Mouse (Mus musculus) olfactory bulb, adult 2 months (tissue): Measurements from ENCODE around the gene Usp9x. TPM values are rescaled to one million over a fixed set of nuclear protein-coding genes. Genes with fewer than 3 reads are reported as not detected.

Experiments
- H3K27ac ChIP-seq: fragments of 200-500 bp; 2 replicates; pipeline ENCODE4 v1.5.1; 2012; ENCODE audit warnings: low read depth, low read length; ENCODE audit not compliant: insufficient read depth
- H3K4me1 ChIP-seq: fragments of 200-500 bp; 2 replicates; pipeline ENCODE4 v1.6.1; 2012; ENCODE audit warnings: low read length; ENCODE audit not compliant: control insufficient read depth, insufficient read depth
- H3K4me3 ChIP-seq: fragments of 200-500 bp; 2 replicates; pipeline ENCODE4 v1.5.1; 2012; ENCODE audit warnings: mild to moderate bottlenecking, low read depth, low read length, moderate library complexity; ENCODE audit not compliant: insufficient read depth
- CTCF ChIP-seq: fragments of 200-500 bp; IDR thresholded peaks from 2 replicates; pipeline ENCODE4 v1.5.1; 2012; ENCODE audit warnings: low read depth, mild to moderate bottlenecking, low read length, moderate library complexity; ENCODE audit not compliant: insufficient read depth
- POLR2A ChIP-seq: fragments of 200-500 bp; IDR thresholded peaks from 2 replicates; pipeline ENCODE4 v1.6.1; 2012; ENCODE audit warnings: mild to moderate bottlenecking, low read depth, low read length, moderate library complexity; ENCODE audit not compliant: insufficient read depth
- WGBS: fragments of 180-500 bp; shearing (Covaris S2); methylation state at CpG from one replicate; pipeline ENCODE4 v1.1.7; 2018; 5-methylcytosine and 5-hydroxymethylcytosine counted together
- polyA plus RNA-seq: library from polyadenylated mRNA; stranded (reverse); fragments of >200 nt; gene quantifications from 2 replicates; pipeline ENCODE4 v1.2.4, GENCODE M21; 2012; ENCODE audit warnings: low replicate concordance; ENCODE audit not compliant: missing spikeins, insufficient read depth, insufficient read length

Gene Usp9x
- polyA plus RNA-seq, 1 experiment: 284 TPM

DNA sequence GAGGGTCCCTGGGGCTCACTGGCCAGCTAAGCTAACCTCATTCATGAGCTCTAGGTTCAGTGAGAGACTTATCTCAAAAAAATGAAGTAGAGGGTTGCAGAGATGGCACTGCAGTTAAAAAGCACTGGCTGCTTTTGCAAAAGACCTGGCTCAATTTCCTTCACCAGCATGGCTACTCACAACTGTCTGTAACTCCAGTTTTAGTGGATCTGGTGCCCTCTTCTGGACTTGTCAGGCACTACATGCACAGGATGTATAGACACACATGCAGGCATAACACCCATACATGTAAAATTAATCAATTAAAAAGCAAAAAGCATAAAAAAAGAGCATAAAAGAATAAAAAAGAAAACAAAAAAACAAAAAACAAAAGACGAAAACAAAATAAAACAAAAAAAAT, 143.0 kb downstream of the Usp9x start:
- H3K4me1 ChIP-seq: no peaks in the 10 kb centered on the region
- TF ChIP-seq POLR2A (no peak), CTCF (no peak)
- WGBS: 62% methylated on average over 1 of the region's 1 CpGs

More for the DNA sequence above, 143.0 kb downstream of the Usp9x start:
- Histone ChIP-seq H3K27ac (no peak overlapping the region), H3K4me3 (no peak overlapping the region)

Other genes starting within 250 kb of the Usp9x start
- 230 and 382 TPM in 2 replicates for gene Ddx3x, start 209.5 kb downstream of the Usp9x start, polyA plus RNA-seq